Mouse (Mus musculus) heart, embryonic 16.5 days (tissue): ENCODE data around the gene Nfib. TPM values are rescaled to one million over a fixed set of nuclear protein-coding genes. Genes with fewer than 3 reads are reported as not detected.

Experiments used
- ATAC-seq: fragments of 200-750 bp; cut with Nextera tagmentation; replicated peaks from 2 replicates; pipeline ENCODE4 v1.8.0; 2017; ENCODE audit warnings: moderate number of reproducible peaks; ENCODE audit not compliant: insufficient read depth, low FRiP score; ENCODE audit errors: extremely low read depth
- H3K27ac ChIP-seq: fragments of 300-500 bp; sonication (generic); 2 replicates; pipeline ENCODE4 v1.5.1; 2014; ENCODE audit warnings: mild to moderate bottlenecking, low read length, control low read depth, moderate library complexity
- H3K27me3 ChIP-seq: fragments of 300-500 bp; sonication (generic); 2 replicates; pipeline ENCODE4 v1.6.1; 2014; ENCODE audit warnings: low read length, mixed read lengths; ENCODE audit not compliant: control insufficient read depth, insufficient read depth
- H3K36me3 ChIP-seq: fragments of 300-500 bp; sonication (generic); 2 replicates; pipeline ENCODE4 v1.6.1; 2014; ENCODE audit not compliant: control insufficient read depth, insufficient read depth
- H3K4me1 ChIP-seq: fragments of 300-500 bp; sonication (generic); 2 replicates; pipeline ENCODE4 v1.6.1; 2014; ENCODE audit warnings: low read length, mixed read lengths; ENCODE audit not compliant: control insufficient read depth, insufficient read depth
- H3K4me2 ChIP-seq: fragments of 300-500 bp; sonication (generic); 2 replicates; pipeline ENCODE4 v1.6.1; 2014; ENCODE audit warnings: low read depth, mild to moderate bottlenecking, control low read depth, low read length
- H3K4me3 ChIP-seq: fragments of 300-500 bp; sonication (generic); 2 replicates; pipeline ENCODE4 v1.5.1; 2014; ENCODE audit warnings: mild to moderate bottlenecking, control low read depth, low read length
- H3K9ac ChIP-seq: fragments of 300-500 bp; sonication (generic); 2 replicates; pipeline ENCODE4 v1.6.1; 2014; ENCODE audit warnings: low read length, control low read depth
- H3K9me3 ChIP-seq: fragments of 300-500 bp; sonication (generic); replicated peaks from 2 replicates; pipeline ENCODE4 v1.6.1; 2016; ENCODE audit warnings: low read length; ENCODE audit not compliant: control insufficient read depth
- WGBS: fragments of 180-500 bp; shearing (Covaris S2); extraction: QIAGEN DNeasy Blood & Tissue Kit; methylation state at CpG from one replicate; pipeline ENCODE4 v1.1.7; 2014; 5-methylcytosine and 5-hydroxymethylcytosine counted together
- polyA plus RNA-seq: library from polyadenylated mRNA; unstranded; fragments of >200 nt; fragmentation: Nextera tagmentation; extraction: Ambion mirVana; gene quantifications from 2 replicates; pipeline ENCODE4 v1.2.1, GENCODE M21; 2015

Gene Nfib
- polyA plus RNA-seq, 1 experiment from 2014 or later: 56.7 TPM

GRCm38 (mm10) chr4:82447061-82447671, 258.4 kb downstream of the Nfib start:
- Histone ChIP-seq H3K4me1 (peaks cover 71% of the 10 kb centered on the region), H3K4me2 (peak overlapping the region; percentile 47), H3K9me3 (no peaks in the 10 kb centered on the region), H3K36me3 (no peaks in the 10 kb centered on the region), H3K4me3 (peak overlapping the region; percentile 17; the same call in 1 of the 2 replicates), H3K27me3 (no peaks in the 10 kb centered on the region), H3K9ac (peak overlapping the region; percentile 53), H3K27ac (peak overlapping the region; percentile 98)
- 5% methylated on average over 8 of the region's 8 CpGs for WGBS
- ATAC-seq: peak; percentile 93

GRCm38 (mm10) chr4:82444078-82444477, 261.5 kb downstream of the Nfib start:
- 68% methylated on average over 1 of the region's 1 CpGs for WGBS
- ATAC-seq: no peak
- Histone ChIP-seq H3K27ac (no peak overlapping the region; the same call in 1 of the 2 replicates), H3K9ac (no peak overlapping the region), H3K27me3 (no peaks in the 10 kb centered on the region), H3K4me2 (no peak overlapping the region), H3K4me3 (no peak overlapping the region), H3K9me3 (no peaks in the 10 kb centered on the region), H3K4me1 (peaks cover 72% of the 10 kb centered on the region), H3K36me3 (no peaks in the 10 kb centered on the region)

- no peak for ATAC-seq
- peaks cover 72% of the 10 kb centered on the region for H3K4me1 ChIP-seq
- no peak overlapping the region for H3K4me3 ChIP-seq
- no peak overlapping the region for H3K27ac ChIP-seq
- H3K27me3 ChIP-seq: no peaks in the 10 kb centered on the region
- WGBS: 79% methylated on average over 5 of the region's 5 CpGs
- H3K4me2 ChIP-seq: no peak overlapping the region
- H3K9ac ChIP-seq: no peak overlapping the region
- H3K36me3 ChIP-seq: no peaks in the 10 kb centered on the region
- no peaks in the 10 kb centered on the region for H3K9me3 ChIP-seq
Observed at GRCm38 (mm10) chr4:82443441-82443840, 262.1 kb downstream of the Nfib start.

- Histone ChIP-seq H3K9ac (no peak overlapping the region), H3K4me1 (peaks cover 74% of the 10 kb centered on the region), H3K27me3 (no peaks in the 10 kb centered on the region), H3K9me3 (no peaks in the 10 kb centered on the region), H3K4me3 (no peak overlapping the region), H3K36me3 (no peaks in the 10 kb centered on the region), H3K4me2 (no peak overlapping the region), H3K27ac (no peak overlapping the region)
- WGBS: 64% methylated on average over 5 of the region's 5 CpGs
- ATAC-seq: no peak
Observed at GRCm38 (mm10) chr4:82443003-82443402, 262.5 kb downstream of the Nfib start.

- WGBS: 55% methylated on average over 2 of the region's 2 CpGs
- no peak overlapping the region for H3K4me2 ChIP-seq
- peaks cover 71% of the 10 kb centered on the region for H3K4me1 ChIP-seq
- H3K27me3 ChIP-seq: no peaks in the 10 kb centered on the region
- H3K27ac ChIP-seq: no peak overlapping the region
- H3K9ac ChIP-seq: no peak overlapping the region
- no peak for ATAC-seq
- H3K9me3 ChIP-seq: no peaks in the 10 kb centered on the region
- H3K4me3 ChIP-seq: no peak overlapping the region
- no peaks in the 10 kb centered on the region for H3K36me3 ChIP-seq
Observed at GRCm38 (mm10) chr4:82440606-82441005, 264.9 kb downstream of the Nfib start.

- Histone ChIP-seq H3K9ac (no peak overlapping the region; the same call in 1 of the 2 replicates), H3K36me3 (no peaks in the 10 kb centered on the region), H3K9me3 (no peaks in the 10 kb centered on the region), H3K4me1 (peaks cover 72% of the 10 kb centered on the region), H3K27ac (peak overlapping the region; percentile 73), H3K4me2 (peak overlapping the region; percentile 6; the same call in 1 of the 2 replicates), H3K4me3 (no peak overlapping the region), H3K27me3 (no peaks in the 10 kb centered on the region)
- 53% methylated on average over 8 of the region's 8 CpGs for WGBS
- no peak for ATAC-seq
Observed at GRCm38 (mm10) chr4:82439813-82440212, 265.7 kb downstream of the Nfib start.

- Histone ChIP-seq H3K4me3 (no peak overlapping the region), H3K27me3 (no peaks in the 10 kb centered on the region), H3K4me2 (no peak overlapping the region), H3K9me3 (no peaks in the 10 kb centered on the region), H3K27ac (peak overlapping the region; percentile 81), H3K9ac (no peak overlapping the region), H3K36me3 (no peaks in the 10 kb centered on the region), H3K4me1 (peaks cover 76% of the 10 kb centered on the region)
- no peak for ATAC-seq
- 91% methylated on average over 5 of the region's 5 CpGs for WGBS
Observed at GRCm38 (mm10) chr4:82438631-82439030, 266.9 kb downstream of the Nfib start.

GRCm38 (mm10) chr4:82437533-82438318, 267.8 kb downstream of the Nfib start:
- Histone ChIP-seq H3K4me1 (peaks cover 69% of the 10 kb centered on the region), H3K27ac (peak overlapping the region; percentile 81), H3K9me3 (no peaks in the 10 kb centered on the region), H3K27me3 (no peaks in the 10 kb centered on the region), H3K36me3 (no peaks in the 10 kb centered on the region), H3K9ac (peak overlapping the region; percentile 9; the same call in 1 of the 2 replicates), H3K4me3 (peak overlapping the region; percentile 4; the same call in 1 of the 2 replicates), H3K4me2 (peak overlapping the region; percentile 44)
- ATAC-seq: peak; percentile 50; the same call in 1 of the 2 replicates
- 34% methylated on average over 12 of the region's 12 CpGs for WGBS

GRCm38 (mm10) chr4:82436656-82437055, 268.9 kb downstream of the Nfib start:
- peak overlapping the region; percentile 81 for H3K27ac ChIP-seq
- H3K4me1 ChIP-seq: peaks cover 72% of the 10 kb centered on the region
- peak overlapping the region; percentile 34 for H3K4me2 ChIP-seq
- 57% methylated on average over 2 of the region's 2 CpGs for WGBS
- H3K27me3 ChIP-seq: no peaks in the 10 kb centered on the region
- no peaks in the 10 kb centered on the region for H3K9me3 ChIP-seq
- H3K9ac ChIP-seq: no peak overlapping the region
- ATAC-seq: no peak
- no peak overlapping the region for H3K4me3 ChIP-seq
- no peaks in the 10 kb centered on the region for H3K36me3 ChIP-seq
